Mouse (Mus musculus) heart, adult 2 months (tissue): ENCODE measurements around the gene Lysmd1. TPM values are rescaled to one million over a fixed set of nuclear protein-coding genes. Genes with fewer than 3 reads are reported as not detected.
"Not testable (repeated sequence)": the region's sequence is repeated elsewhere in the genome, so short reads cannot be mapped to it uniquely, and the experiment has no call there.

Source experiments
- DNase-seq, 2 experiments: peaks; one replicate each; pipeline ENCODE4 v3.0.0; 2021
- H3K27ac ChIP-seq: fragments of 200-600 bp; 2 replicates; pipeline ENCODE4 v1.8.1; 2022
- H3K27me3 ChIP-seq: fragments of 200-500 bp; 2 replicates; pipeline ENCODE4 v1.6.1; 2012; ENCODE audit warnings: mild to moderate bottlenecking, low read length, inconsistent platforms, mixed read lengths; ENCODE audit not compliant: control insufficient read depth, insufficient read depth
- H3K36me3 ChIP-seq: fragments of 200-500 bp; 2 replicates; pipeline ENCODE4 v1.6.1; 2012; ENCODE audit warnings: low read length, inconsistent platforms; ENCODE audit not compliant: control insufficient read depth, insufficient read depth
- H3K4me1 ChIP-seq: fragments of 200-500 bp; 2 replicates; pipeline ENCODE4 v1.6.1; 2011; ENCODE audit warnings: low read length; ENCODE audit not compliant: control insufficient read depth, insufficient read depth
- H3K4me3 ChIP-seq: fragments of 200-600 bp; 2 replicates; pipeline ENCODE4 v1.8.1; 2022
- H3K79me2 ChIP-seq: fragments of 200-500 bp; replicated peaks from 2 replicates; pipeline ENCODE4 v1.6.1; 2012; ENCODE audit warnings: mild to moderate bottlenecking, inconsistent platforms, low read length, moderate library complexity, mixed read lengths; ENCODE audit not compliant: control insufficient read depth, insufficient read depth
- H3K9ac ChIP-seq: fragments of 200-500 bp; 2 replicates; pipeline ENCODE4 v1.6.1; 2012; ENCODE audit warnings: low read depth, mild to moderate bottlenecking, control low read depth, inconsistent platforms, low read length, mixed read lengths
- CTCF ChIP-seq: fragments of 200-600 bp; IDR thresholded peaks from 2 replicates; pipeline ENCODE4 v1.8.1; 2022; ENCODE audit warnings: antibody characterized with exemption, mild to moderate bottlenecking, moderate library complexity
- EP300 ChIP-seq: fragments of 200-500 bp; IDR thresholded peaks from 2 replicates; pipeline ENCODE4 v1.6.1; 2011; ENCODE audit warnings: low read depth, low read length, control low read depth; ENCODE audit not compliant: insufficient read depth
- POLR2A ChIP-seq: fragments of 200-500 bp; IDR thresholded peaks from 2 replicates; pipeline ENCODE4 v1.6.1; 2011; ENCODE audit warnings: mild to moderate bottlenecking, low read depth, low read length, control low read depth; ENCODE audit not compliant: insufficient read depth
- WGBS: fragments of 180-500 bp; shearing (Covaris S2); methylation state at CpG from one replicate; pipeline ENCODE4 v1.1.7; 2018; 5-methylcytosine and 5-hydroxymethylcytosine counted together
- intact Hi-C: fragments of 180-260 bp; cut with DNase I; formaldehyde crosslinking; loops from one replicate; pipeline ENCODE4 v1.15.1; 2025
- polyA plus RNA-seq: library from polyadenylated mRNA; depleted of rRNA; stranded (reverse); fragments of >200 nt; gene quantifications from 2 replicates; pipeline ENCODE4 v1.2.3, GENCODE M21; 2012
- total RNA-seq, 2 experiments: library from RNA; stranded (reverse); gene quantifications; 2 replicates each; pipeline ENCODE4 v1.2.3; 2021

Gene Lysmd1
- total and polyA plus RNA-seq, 3 experiments, result 4.5 to 6.3 (median 5.8) TPM

- intact Hi-C loops, result loop anchor here (2.0 kb wide), 1 partner anchor 54 kb away; the partner anchor contains the start of gene Sema6c
- DNase-seq, result peak; percentile 93 to 96
- under 1% methylated on average over 51 of the region's 51 CpGs for WGBS
Measured at GRCm38 (mm10) chr3:95106338-95107117, 27.4 kb upstream of the Lysmd1 start, which contains the start of gene Pip5k1a. Gene Pip5k1a, minus strand, starts transcription at chr3:95106930.

GRCm38 (mm10) chr3:95107308-95107707 lies 26.6 kb upstream of the Lysmd1 start:
- not testable (repeated sequence) for H3K36me3 ChIP-seq, H3K9ac ChIP-seq, H3K4me1 ChIP-seq, DNase-seq, H3K79me2 ChIP-seq, H3K27me3 ChIP-seq
- Histone ChIP-seq H3K4me3 (peak overlapping the region; percentile 82), H3K27ac (peak overlapping the region; percentile 83)
- intact Hi-C loops, result loop anchor here (2.0 kb wide), 1 partner anchor 53 kb away; the partner anchor contains the start of gene Sema6c

More at GRCm38 (mm10) chr3:95106338-95107117, 27.4 kb upstream of the Lysmd1 start, which contains the start of gene Pip5k1a:
- peaks cover 2% of the 10 kb centered on the region for H3K4me1 ChIP-seq
- TF ChIP-seq EP300 (peak; percentile 92), POLR2A (peak; percentile 88), CTCF (peak; percentile 38)
- H3K27ac ChIP-seq, result peak within 1 kb of the TSS; percentile 85
- H3K9ac ChIP-seq, result peak within 1 kb of the TSS; percentile 84
- H3K79me2 ChIP-seq, result peaks cover 7% of the 10 kb centered on the region
- peaks cover 9% of the 10 kb centered on the region; the same call in 1 of the 2 replicates for H3K36me3 ChIP-seq
- peak within 1 kb of the TSS; percentile 82 for H3K4me3 ChIP-seq
- H3K27me3 ChIP-seq, result no peaks in the 10 kb centered on the region

DNA sequence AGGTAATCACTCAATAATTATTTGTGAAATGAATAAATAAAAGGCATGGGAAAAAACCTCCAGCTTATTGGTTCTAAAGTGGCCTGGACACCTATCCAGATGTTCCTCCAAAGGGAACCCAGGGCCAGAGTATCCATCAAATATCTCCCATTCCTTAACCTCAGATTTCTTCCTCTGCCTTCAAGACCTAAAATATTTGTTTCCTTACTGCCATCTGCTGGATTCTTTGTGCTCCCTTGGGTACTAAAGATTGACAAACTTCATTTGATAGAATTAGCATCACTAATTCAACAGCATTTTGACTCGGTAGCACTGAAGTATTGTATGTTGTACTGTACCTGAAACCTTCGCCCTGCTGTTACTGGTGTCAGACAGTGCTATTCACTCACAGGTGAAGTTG lies 26.0 kb upstream of the Lysmd1 start:
- H3K4me3 ChIP-seq, result no peak overlapping the region
- peaks cover 2% of the 10 kb centered on the region for H3K4me1 ChIP-seq
- DNase-seq, result no peak
- H3K9ac ChIP-seq, result no peak overlapping the region
- WGBS, result 56% methylated on average over 2 of the region's 2 CpGs
- TF ChIP-seq EP300 (no peak), CTCF (peak; percentile 54)
- peaks cover 6% of the 10 kb centered on the region for H3K79me2 ChIP-seq
- H3K27me3 ChIP-seq, result no peaks in the 10 kb centered on the region
- H3K27ac ChIP-seq, result no peak overlapping the region
- H3K36me3 ChIP-seq, result peaks cover 6% of the 10 kb centered on the region; the same call in 1 of the 2 replicates
- intact Hi-C loops, result loop anchor here (2.0 kb wide), 1 partner anchor 53 kb away; the partner anchor contains the start of gene Sema6c

GRCm38 (mm10) chr3:95110911-95111726 lies 22.8 kb upstream of the Lysmd1 start, which contains the start of gene Vps72:
Gene Vps72, plus strand, starts transcription at chr3:95111022.
- peak within 1 kb of the TSS; percentile 79 for H3K9ac ChIP-seq
- TF ChIP-seq POLR2A, result peak; percentile 87
- no peak for TF ChIP-seq CTCF
- TF ChIP-seq EP300, result peak; percentile 70
- no peaks in the 10 kb centered on the region for H3K79me2 ChIP-seq
- H3K36me3 ChIP-seq, result peaks cover 2% of the 10 kb centered on the region; the same call in 1 of the 2 replicates
- peaks cover 1% of the 10 kb centered on the region; the same call in 1 of the 2 replicates for H3K4me1 ChIP-seq
- intact Hi-C loops, result loop anchor here (2.0 kb wide), 1 partner anchor 22 kb away; no protein-coding TSS in a partner anchor
- 1% methylated on average over 54 of the region's 54 CpGs for WGBS
- H3K4me3 ChIP-seq, result peak within 1 kb of the TSS; percentile 74
- no peaks in the 10 kb centered on the region for H3K27me3 ChIP-seq
- peak within 1 kb of the TSS; percentile 91 for H3K27ac ChIP-seq
- peak; percentile 93 to 94 for DNase-seq

GRCm38 (mm10) chr3:95112760-95113159 lies 21.1 kb upstream of the Lysmd1 start:
- Histone ChIP-seq H3K36me3 (peaks cover 2% of the 10 kb centered on the region; the same call in 1 of the 2 replicates), H3K4me3 (no peak overlapping the region), H3K9ac (no peak overlapping the region), H3K79me2 (no peaks in the 10 kb centered on the region), H3K27ac (no peak overlapping the region), H3K27me3 (no peaks in the 10 kb centered on the region), H3K4me1 (no peaks in the 10 kb centered on the region)
- WGBS, result 90% methylated on average over 1 of the region's 1 CpGs
- TF ChIP-seq POLR2A (no peak), CTCF (no peak), EP300 (no peak)
- DNase-seq, result no peak
- intact Hi-C loops, result no loop called here

GRCm38 (mm10) chr3:95117751-95118150 lies 16.1 kb upstream of the Lysmd1 start:
- H3K4me1 ChIP-seq, result no peaks in the 10 kb centered on the region; the same call in 1 of the 2 replicates
- no peak overlapping the region for H3K27ac ChIP-seq
- intact Hi-C loops, result no loop called here
- TF ChIP-seq EP300 (no peak), CTCF (no peak), POLR2A (no peak)
- no peak overlapping the region for H3K4me3 ChIP-seq
- 73% methylated on average over 2 of the region's 2 CpGs for WGBS
- no peak for DNase-seq
- no peaks in the 10 kb centered on the region for H3K79me2 ChIP-seq
- H3K27me3 ChIP-seq, result no peaks in the 10 kb centered on the region
- no peaks in the 10 kb centered on the region; the same call in none of the 2 replicates for H3K36me3 ChIP-seq
- no peak overlapping the region for H3K9ac ChIP-seq
